Mouse (Mus musculus) stomach, postnatal 0 days (tissue): ENCODE measurements around the gene Naa11. TPM values are rescaled to one million over a fixed set of nuclear protein-coding genes. Genes with fewer than 3 reads are reported as not detected.
A peak's percentile ranks its signal among the peaks of the same experiment; 100 is the strongest.

Experiments
- ATAC-seq: fragments of 200-750 bp; cut with Nextera tagmentation; 2 replicates; pipeline ENCODE4 v1.8.0; 2017; ENCODE audit not compliant: low FRiP score, low TSS enrichment
- DNase-seq: peaks from one replicate; pipeline ENCODE4 v3.0.0-alpha.2; 2016; ENCODE audit warnings: low spot score
- H3K27ac ChIP-seq: fragments of 300-500 bp; sonication (generic); replicated peaks from 2 replicates; pipeline ENCODE4 v1.5.1; 2014; ENCODE audit warnings: mild to moderate bottlenecking, control low read depth
- H3K27me3 ChIP-seq: fragments of 300-500 bp; sonication (generic); 2 replicates; pipeline ENCODE4 v1.6.1; 2014; ENCODE audit warnings: low read length; ENCODE audit not compliant: control insufficient read depth, insufficient read depth
- H3K36me3 ChIP-seq: fragments of 300-500 bp; sonication (generic); 2 replicates; pipeline ENCODE4 v1.6.1; 2014; ENCODE audit warnings: low read length, mixed read lengths; ENCODE audit not compliant: control insufficient read depth, insufficient read depth
- H3K4me1 ChIP-seq: fragments of 300-500 bp; sonication (generic); replicated peaks from 2 replicates; pipeline ENCODE4 v1.6.1; 2014; ENCODE audit warnings: antibody characterized with exemption; ENCODE audit not compliant: control insufficient read depth, insufficient read depth
- H3K4me2 ChIP-seq: fragments of 300-500 bp; sonication (generic); replicated peaks from 2 replicates; pipeline ENCODE4 v1.6.1; 2014; ENCODE audit warnings: low read depth, mild to moderate bottlenecking, control low read depth, moderate library complexity
- H3K4me3 ChIP-seq: fragments of 300-500 bp; sonication (generic); 2 replicates; pipeline ENCODE4 v1.5.1; 2014; ENCODE audit warnings: low read depth, low read length, control low read depth
- H3K9ac ChIP-seq: fragments of 300-500 bp; sonication (generic); 2 replicates; pipeline ENCODE4 v1.6.1; 2014; ENCODE audit warnings: mild to moderate bottlenecking, low read length, control low read depth, mixed read lengths
- H3K9me3 ChIP-seq: fragments of 300-500 bp; sonication (generic); 2 replicates; pipeline ENCODE4 v1.6.1; 2016; ENCODE audit warnings: low read length; ENCODE audit not compliant: control insufficient read depth
- CTCF ChIP-seq: IDR thresholded peaks from 2 replicates; pipeline ENCODE4 v1.5.1; 2016; ENCODE audit warnings: antibody characterized with exemption, low read depth, mild to moderate bottlenecking, moderate library complexity
- EP300 ChIP-seq: optimal IDR thresholded peaks from 2 replicates; pipeline ENCODE3; 2016; ENCODE audit warnings: antibody characterized with exemption
- WGBS: fragments of 180-500 bp; shearing (Covaris S2); extraction: QIAGEN DNeasy Blood & Tissue Kit; methylation state at CpG from one replicate; pipeline ENCODE4 v1.1.7; 2014; 5-methylcytosine and 5-hydroxymethylcytosine counted together
- polyA plus RNA-seq: library from polyadenylated mRNA; unstranded; fragments of >200 nt; fragmentation: Nextera tagmentation; extraction: Ambion mirVana; gene quantifications from 2 replicates; pipeline ENCODE4 v1.2.1, GENCODE M21; 2015

The Naa11 gene
- polyA plus RNA-seq, 1 experiment from 2014 or later: not detected

GRCm38 (mm10) chr5:97384399-97384798 is 7.8 kb downstream of the Naa11 start:
- Histone ChIP-seq H3K4me1 (no peaks in the 10 kb centered on the region), H3K4me2 (no peak overlapping the region), H3K27me3 (no peaks in the 10 kb centered on the region), H3K9me3 (no peaks in the 10 kb centered on the region), H3K9ac (no peak overlapping the region), H3K36me3 (no peaks in the 10 kb centered on the region), H3K27ac (no peak overlapping the region), H3K4me3 (no peak overlapping the region)
- DNase-seq: no peak
- WGBS: 79% methylated on average over 4 of the region's 4 CpGs
- ATAC-seq: no peak
- TF ChIP-seq CTCF (no peak), EP300 (no peak)

- ATAC-seq (peak; percentile 60; the same call in 1 of the 2 replicates), DNase-seq (no peak)
- 20% methylated on average over 14 of the region's 14 CpGs for WGBS
- Histone ChIP-seq H3K36me3 (no peaks in the 10 kb centered on the region), H3K4me2 (peak overlapping the region; percentile 11; the same call in 1 of the 2 replicates), H3K9me3 (no peaks in the 10 kb centered on the region), H3K9ac (no peak overlapping the region), H3K27me3 (no peaks in the 10 kb centered on the region), H3K4me1 (no peaks in the 10 kb centered on the region), H3K27ac (no peak overlapping the region), H3K4me3 (no peak overlapping the region)
- no peak for TF ChIP-seq CTCF
- TF ChIP-seq EP300: no peak
Measured at GRCm38 (mm10) chr5:97382548-97383222, 9.5 kb downstream of the Naa11 start.

GRCm38 (mm10) chr5:97379976-97380375 is 12.2 kb downstream of the Naa11 start:
- no peak overlapping the region for H3K4me2 ChIP-seq
- no peak overlapping the region for H3K27ac ChIP-seq
- ATAC-seq (no peak), DNase-seq (no peak)
- no peaks in the 10 kb centered on the region for H3K4me1 ChIP-seq
- no peaks in the 10 kb centered on the region for H3K9me3 ChIP-seq
- H3K36me3 ChIP-seq: no peaks in the 10 kb centered on the region
- 25% methylated on average over 3 of the region's 3 CpGs for WGBS
- no peaks in the 10 kb centered on the region for H3K27me3 ChIP-seq
- no peak for TF ChIP-seq EP300
- TF ChIP-seq CTCF: no peak
- no peak overlapping the region for H3K4me3 ChIP-seq
- no peak overlapping the region for H3K9ac ChIP-seq

GRCm38 (mm10) chr5:97364781-97365180 is 27.4 kb downstream of the Naa11 start:
- no peak for ATAC-seq
- H3K27me3 ChIP-seq: no peaks in the 10 kb centered on the region
- no peaks in the 10 kb centered on the region for H3K9me3 ChIP-seq
- H3K9ac ChIP-seq: no peak overlapping the region
- H3K4me1 ChIP-seq: no peaks in the 10 kb centered on the region
- 75% methylated on average over 8 of the region's 8 CpGs for WGBS
- TF ChIP-seq CTCF (no peak), EP300 (no peak)
- H3K4me3 ChIP-seq: no peak overlapping the region
- DNase-seq: no peak
- no peaks in the 10 kb centered on the region for H3K36me3 ChIP-seq
- H3K4me2 ChIP-seq: no peak overlapping the region
- H3K27ac ChIP-seq: no peak overlapping the region

- H3K9me3 ChIP-seq: no peaks in the 10 kb centered on the region
- no peak for DNase-seq
- TF ChIP-seq EP300: no peak
- TF ChIP-seq CTCF: no peak
- H3K27me3 ChIP-seq: no peaks in the 10 kb centered on the region
- no peak for ATAC-seq
- H3K27ac ChIP-seq: no peak overlapping the region
- no peak overlapping the region for H3K9ac ChIP-seq
- no peak overlapping the region for H3K4me2 ChIP-seq
- 43% methylated on average over 8 of the region's 8 CpGs for WGBS
- no peaks in the 10 kb centered on the region for H3K36me3 ChIP-seq
- H3K4me3 ChIP-seq: no peak overlapping the region
- H3K4me1 ChIP-seq: no peaks in the 10 kb centered on the region
Measured at GRCm38 (mm10) chr5:97364252-97364651, 27.9 kb downstream of the Naa11 start.

- ATAC-seq (no peak), DNase-seq (no peak)
- Histone ChIP-seq H3K9ac (no peak overlapping the region), H3K4me3 (no peak overlapping the region), H3K4me1 (no peaks in the 10 kb centered on the region), H3K9me3 (no peaks in the 10 kb centered on the region), H3K36me3 (no peaks in the 10 kb centered on the region), H3K27me3 (no peaks in the 10 kb centered on the region), H3K27ac (no peak overlapping the region), H3K4me2 (no peak overlapping the region)
- TF ChIP-seq CTCF (no peak), EP300 (no peak)
- WGBS: 46% methylated on average over 2 of the region's 2 CpGs
Measured at GRCm38 (mm10) chr5:97362539-97362938, 29.6 kb downstream of the Naa11 start.
